Mouse (Mus musculus): ENCODE results near the gene Abhd6. TPM values are rescaled to one million over a fixed set of nuclear protein-coding genes. Genes with fewer than 3 reads are reported as not detected.
"Not testable (repeated sequence)": the region's sequence is repeated elsewhere in the genome, so short reads cannot be mapped to it uniquely, and the experiment has no call there.

Gene Abhd6
- polyA plus RNA-seq, 1 experiment from 2014 or later: 11.9 TPM

DNA sequence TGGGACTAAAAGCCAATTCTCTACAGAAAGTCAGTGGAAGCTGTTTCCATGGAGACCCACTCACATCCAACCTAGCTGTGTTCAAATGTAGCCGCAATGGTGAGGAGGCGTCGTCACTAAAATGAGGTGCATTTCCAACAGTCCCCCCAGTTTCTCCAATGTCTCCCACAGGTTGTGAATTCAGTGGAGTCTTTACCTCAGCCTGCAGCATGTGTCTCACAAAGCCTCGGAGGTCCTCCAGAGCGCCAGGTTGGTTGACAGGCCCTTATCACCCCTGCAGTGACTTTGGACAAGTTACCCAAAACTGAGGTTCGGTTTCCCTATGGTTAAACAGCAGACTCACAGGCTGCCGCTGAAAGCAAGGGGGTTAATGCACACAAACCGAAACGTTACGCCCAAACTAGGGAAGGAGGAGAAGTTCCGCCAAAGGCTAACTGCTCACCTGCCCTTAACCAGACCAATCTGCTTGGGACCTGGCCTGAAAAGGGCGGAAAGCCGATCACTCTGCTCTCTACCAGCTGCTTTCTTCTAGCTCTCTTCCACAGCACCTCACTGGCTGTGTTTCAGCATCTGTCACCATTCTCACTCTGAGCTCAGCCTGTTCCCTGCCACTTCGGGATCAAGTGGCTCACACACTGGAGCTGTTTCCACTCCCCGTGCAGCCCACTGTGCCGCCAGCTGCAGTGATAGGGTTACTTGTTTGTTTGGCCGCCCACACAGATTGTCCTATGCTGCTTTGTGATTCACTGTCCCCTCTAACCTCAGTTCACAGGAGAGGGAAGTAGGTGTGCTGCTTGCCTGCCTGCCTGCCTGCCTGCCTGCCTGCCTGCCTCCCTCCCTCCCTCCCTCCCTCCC lies 1.6 kb upstream of the Abhd6 start:
- H3K9ac ChIP-seq (ENCODE audit: low read depth, low read length): no peak overlapping the region
- no peak for ATAC-seq (replicated peaks; ENCODE audit: low FRiP score)
- H3K4me2 ChIP-seq: peak overlapping the region; percentile 21
- no peak for DNase-seq (ENCODE audit: low spot score)
- H3K27ac ChIP-seq (ENCODE audit: low read depth, low read length): no peak overlapping the region
- no peaks in the 10 kb centered on the region for H3K36me3 ChIP-seq (ENCODE audit: control insufficient read depth, insufficient read depth, low read length)
- H3K4me3 ChIP-seq (ENCODE audit: low read depth, low read length): no peak overlapping the region
- no peaks in the 10 kb centered on the region; the same call in 1 of the 2 replicates for H3K4me1 ChIP-seq (replicated peaks; ENCODE audit: control insufficient read depth, insufficient read depth, low read length)
- WGBS: 21% methylated on average over 17 of the region's 17 CpGs
- peaks cover 28% of the 10 kb centered on the region for H3K27me3 ChIP-seq (replicated peaks; ENCODE audit: control insufficient read depth, insufficient read depth, low read length)
- no peaks in the 10 kb centered on the region for H3K9me3 ChIP-seq (ENCODE audit: control insufficient read depth, low read length)

DNA sequence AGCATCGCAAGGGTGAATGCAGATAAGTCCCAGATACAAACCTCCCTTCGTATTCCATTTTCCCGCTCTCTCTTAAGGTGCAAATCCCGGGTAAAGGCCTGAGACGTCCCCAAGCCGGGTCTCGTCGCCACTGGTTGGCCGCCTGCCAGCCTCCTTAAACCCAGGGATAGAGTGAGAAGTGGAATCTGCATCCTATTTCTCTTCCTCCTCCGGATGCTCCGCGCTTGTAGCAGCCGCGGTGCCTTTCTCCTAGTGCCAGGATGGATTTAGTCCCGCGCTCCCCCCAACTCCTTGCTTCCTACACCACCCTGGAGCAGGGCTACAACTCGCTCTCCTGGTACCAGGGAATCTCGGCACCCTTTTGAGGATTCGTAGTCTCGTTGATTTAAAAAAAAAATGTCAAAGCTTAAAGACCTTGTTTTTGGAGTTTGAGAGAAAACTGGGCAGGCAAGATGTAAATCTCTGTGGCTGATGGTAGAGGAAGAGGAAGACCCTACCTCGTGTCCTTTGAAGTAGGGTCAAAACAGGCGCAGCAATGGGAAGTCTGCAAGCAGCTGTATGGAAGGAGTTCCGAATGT lies 480 bp downstream of the Abhd6 start:
- peak overlapping the region; percentile 56 for H3K4me3 ChIP-seq (ENCODE audit: low read depth, low read length)
- no peaks in the 10 kb centered on the region; the same call in none of the 2 replicates for H3K4me1 ChIP-seq (replicated peaks; ENCODE audit: control insufficient read depth, insufficient read depth, low read length)
- no peaks in the 10 kb centered on the region for H3K36me3 ChIP-seq (ENCODE audit: control insufficient read depth, insufficient read depth, low read length)
- 2% methylated on average over 23 of the region's 23 CpGs for WGBS
- H3K4me2 ChIP-seq: peak overlapping the region; percentile 75
- H3K9ac ChIP-seq (ENCODE audit: low read depth, low read length): peak overlapping the region; percentile 44
- DNase-seq (ENCODE audit: low spot score): peak; percentile 60
- H3K27me3 ChIP-seq (replicated peaks; ENCODE audit: control insufficient read depth, insufficient read depth, low read length): peaks cover 28% of the 10 kb centered on the region
- no peak overlapping the region for H3K27ac ChIP-seq (ENCODE audit: low read depth, low read length)
- H3K9me3 ChIP-seq (ENCODE audit: control insufficient read depth, low read length): no peaks in the 10 kb centered on the region
- ATAC-seq (replicated peaks; ENCODE audit: low FRiP score): no peak

DNA sequence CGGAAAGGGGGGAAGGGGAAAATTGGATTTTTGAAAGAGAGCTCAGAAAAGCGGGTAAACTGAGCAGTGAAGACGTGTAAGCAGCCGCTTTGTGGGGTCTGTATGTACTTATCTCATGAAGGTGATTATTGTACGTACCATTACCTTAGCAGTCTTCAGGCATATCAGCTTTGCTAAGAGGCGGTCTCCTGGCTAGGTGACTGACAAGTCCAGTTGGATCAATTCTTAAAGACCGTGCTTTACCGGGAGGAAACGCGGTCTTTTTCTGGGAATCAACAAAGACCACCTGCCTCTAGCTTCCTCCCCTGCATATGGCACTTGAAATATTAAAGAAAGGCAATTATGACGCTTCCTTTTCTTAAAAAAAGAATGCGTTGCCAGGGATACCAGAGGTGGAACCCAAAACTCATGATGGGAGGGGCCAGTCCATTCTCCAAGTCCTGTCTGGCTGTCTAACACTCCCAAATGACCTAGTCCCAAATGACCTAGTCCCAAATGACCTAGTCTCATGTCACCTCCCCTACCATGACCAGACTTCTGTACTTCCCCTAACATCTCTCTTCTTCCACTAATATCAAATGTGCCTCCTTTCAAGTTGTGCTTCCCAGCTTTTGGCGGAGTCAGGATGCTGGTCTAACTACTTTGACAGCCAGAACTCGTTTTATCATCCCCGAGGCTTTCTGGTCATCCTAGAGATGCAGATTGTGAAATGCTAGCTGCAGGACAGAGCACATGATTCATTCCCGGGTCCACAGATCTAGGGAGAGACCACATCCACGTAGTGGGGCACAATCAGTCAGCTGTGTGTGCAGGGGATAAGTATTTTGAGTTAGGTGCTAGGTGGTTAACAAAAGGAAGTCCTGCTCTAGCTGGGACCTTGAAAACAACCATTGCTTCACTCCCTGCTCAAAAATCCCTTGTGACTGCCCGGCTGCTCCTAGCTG lies 1.3 kb downstream of the Abhd6 start:
- WGBS: 45% methylated on average over 18 of the region's 18 CpGs
- Histone ChIP-seq H3K36me3 (ENCODE audit: control insufficient read depth, insufficient read depth, low read length) (no peaks in the 10 kb centered on the region), H3K27ac (ENCODE audit: low read depth, low read length) (no peak overlapping the region), H3K4me2 (peak overlapping the region; percentile 75), H3K9ac (ENCODE audit: low read depth, low read length) (no peak overlapping the region; the same call in 1 of the 2 replicates), H3K4me1 (replicated peaks; ENCODE audit: control insufficient read depth, insufficient read depth, low read length) (no peaks in the 10 kb centered on the region; the same call in none of the 2 replicates), H3K4me3 (ENCODE audit: low read depth, low read length) (peak overlapping the region; percentile 56), H3K27me3 (replicated peaks; ENCODE audit: control insufficient read depth, insufficient read depth, low read length) (peaks cover 27% of the 10 kb centered on the region), H3K9me3 (ENCODE audit: control insufficient read depth, low read length) (no peaks in the 10 kb centered on the region)
- ATAC-seq (replicated peaks; ENCODE audit: low FRiP score) (no peak), DNase-seq (ENCODE audit: low spot score) (no peak)

DNA sequence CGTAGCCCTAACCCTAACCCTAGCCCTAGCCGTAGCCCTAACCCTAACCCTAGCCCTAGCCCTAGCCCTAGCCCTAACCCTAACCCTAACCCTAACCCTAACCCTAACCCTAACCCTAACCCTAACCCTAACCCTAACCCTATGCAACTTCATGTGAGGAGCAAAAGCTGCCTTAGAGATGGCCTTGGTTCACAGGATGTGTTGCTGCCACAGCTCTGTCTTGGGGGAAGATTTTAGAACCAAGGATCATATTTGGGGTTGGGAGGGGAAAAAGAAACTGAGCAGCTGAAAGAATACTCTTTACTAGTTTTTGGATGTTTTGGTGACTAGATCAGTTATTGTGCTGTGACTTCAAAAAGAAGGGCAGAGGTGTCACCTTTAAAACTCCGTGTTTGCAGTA lies 3.4 kb downstream of the Abhd6 start:
- not testable (repeated sequence) for DNase-seq (ENCODE audit: low spot score); H3K4me3 ChIP-seq (ENCODE audit: low read depth, low read length); H3K27ac ChIP-seq (ENCODE audit: low read depth, low read length); H3K4me1 ChIP-seq (replicated peaks; ENCODE audit: control insufficient read depth, insufficient read depth, low read length); ATAC-seq (replicated peaks; ENCODE audit: low FRiP score); H3K4me2 ChIP-seq; H3K36me3 ChIP-seq (ENCODE audit: control insufficient read depth, insufficient read depth, low read length); H3K9me3 ChIP-seq (ENCODE audit: control insufficient read depth, low read length); H3K9ac ChIP-seq (ENCODE audit: low read depth, low read length)
- H3K27me3 ChIP-seq (replicated peaks; ENCODE audit: control insufficient read depth, insufficient read depth, low read length): peaks cover 20% of the 10 kb centered on the region
- WGBS: 56% methylated on average over 3 of the region's 3 CpGs

DNA sequence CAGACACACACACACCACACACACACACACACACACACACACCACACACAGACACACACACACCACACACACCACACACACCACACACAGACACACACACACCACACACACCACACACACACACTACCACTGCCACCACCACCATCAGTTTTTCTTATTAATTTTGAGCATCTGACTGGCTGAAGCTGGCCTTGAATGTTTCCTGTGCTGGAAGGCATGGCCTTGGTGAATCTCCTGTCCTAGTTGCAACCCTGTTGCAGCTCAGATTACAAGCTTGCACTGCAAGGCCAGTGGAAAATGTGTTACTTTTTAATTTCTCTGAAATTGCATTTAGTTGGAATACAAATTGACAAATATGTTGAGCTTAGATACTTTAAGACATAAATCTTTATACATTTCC lies 4.4 kb downstream of the Abhd6 start:
- Histone ChIP-seq H3K4me1 (replicated peaks; ENCODE audit: control insufficient read depth, insufficient read depth, low read length) (no peaks in the 10 kb centered on the region; the same call in none of the 2 replicates), H3K36me3 (ENCODE audit: control insufficient read depth, insufficient read depth, low read length) (no peaks in the 10 kb centered on the region), H3K9ac (ENCODE audit: low read depth, low read length) (no peak overlapping the region), H3K9me3 (ENCODE audit: control insufficient read depth, low read length) (no peaks in the 10 kb centered on the region), H3K27ac (ENCODE audit: low read depth, low read length) (no peak overlapping the region), H3K4me3 (ENCODE audit: low read depth, low read length) (no peak overlapping the region), H3K27me3 (replicated peaks; ENCODE audit: control insufficient read depth, insufficient read depth, low read length) (peaks cover 12% of the 10 kb centered on the region), H3K4me2 (no peak overlapping the region)
- DNase-seq (ENCODE audit: low spot score) (no peak), ATAC-seq (replicated peaks; ENCODE audit: low FRiP score) (no peak)

DNA sequence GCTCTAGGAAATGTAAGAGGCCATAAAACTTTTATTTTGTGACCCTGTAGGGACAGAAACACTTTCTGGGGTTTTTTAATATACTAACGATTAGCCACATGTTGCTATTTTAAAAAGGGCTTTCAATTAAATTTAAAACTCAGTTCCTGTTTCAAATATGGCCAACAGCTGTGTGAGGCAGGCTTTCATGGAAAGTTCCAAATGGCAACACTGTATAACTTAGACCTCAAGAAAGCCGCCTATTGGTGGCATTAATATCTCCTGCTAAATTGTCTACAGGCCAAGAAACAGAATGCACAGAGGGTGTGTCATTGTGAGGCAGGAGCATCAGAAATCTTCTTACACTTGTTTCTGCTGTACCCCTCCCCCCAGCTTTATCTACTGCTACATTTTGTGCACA lies 4.8 kb downstream of the Abhd6 start:
- H3K9ac ChIP-seq (ENCODE audit: low read depth, low read length): no peak overlapping the region
- peaks cover 8% of the 10 kb centered on the region for H3K27me3 ChIP-seq (replicated peaks; ENCODE audit: control insufficient read depth, insufficient read depth, low read length)
- no peak overlapping the region for H3K27ac ChIP-seq (ENCODE audit: low read depth, low read length)
- DNase-seq (ENCODE audit: low spot score) (no peak), ATAC-seq (replicated peaks; ENCODE audit: low FRiP score) (no peak)
- H3K4me2 ChIP-seq: no peak overlapping the region
- no peaks in the 10 kb centered on the region; the same call in none of the 2 replicates for H3K4me1 ChIP-seq (replicated peaks; ENCODE audit: control insufficient read depth, insufficient read depth, low read length)
- H3K4me3 ChIP-seq (ENCODE audit: low read depth, low read length): no peak overlapping the region
- WGBS: 80% methylated on average over 2 of the region's 2 CpGs
- H3K9me3 ChIP-seq (ENCODE audit: control insufficient read depth, low read length): no peaks in the 10 kb centered on the region
- H3K36me3 ChIP-seq (ENCODE audit: control insufficient read depth, insufficient read depth, low read length): no peaks in the 10 kb centered on the region

DNA sequence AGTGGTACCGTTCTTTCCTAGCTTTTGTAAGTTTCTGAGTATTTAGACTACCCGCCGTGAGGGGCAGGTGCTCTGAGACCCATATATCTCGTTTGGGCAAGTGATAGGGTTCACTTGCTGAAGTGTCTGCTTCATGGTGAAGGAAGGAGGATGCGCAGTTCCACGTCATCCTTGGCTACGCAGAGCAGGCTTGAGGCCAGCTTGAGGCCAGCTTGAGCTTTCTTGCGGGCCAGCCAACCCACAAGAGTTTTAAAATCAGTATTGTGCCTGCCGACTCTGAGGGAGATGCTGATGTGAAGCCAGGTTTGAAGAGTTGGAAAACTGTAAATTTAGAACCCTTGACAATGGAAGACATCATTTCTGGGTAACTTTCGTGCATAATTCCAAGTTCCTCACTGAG lies 5.2 kb downstream of the Abhd6 start:
- DNase-seq (ENCODE audit: low spot score): no peak
- WGBS: 83% methylated on average over 10 of the region's 10 CpGs
- Histone ChIP-seq H3K9ac (ENCODE audit: low read depth, low read length) (no peak overlapping the region), H3K27ac (ENCODE audit: low read depth, low read length) (no peak overlapping the region), H3K27me3 (replicated peaks; ENCODE audit: control insufficient read depth, insufficient read depth, low read length) (peaks cover 3% of the 10 kb centered on the region), H3K4me2 (no peak overlapping the region), H3K9me3 (ENCODE audit: control insufficient read depth, low read length) (no peaks in the 10 kb centered on the region), H3K36me3 (ENCODE audit: control insufficient read depth, insufficient read depth, low read length) (no peaks in the 10 kb centered on the region), H3K4me1 (replicated peaks; ENCODE audit: control insufficient read depth, insufficient read depth, low read length) (no peaks in the 10 kb centered on the region; the same call in none of the 2 replicates), H3K4me3 (ENCODE audit: low read depth, low read length) (no peak overlapping the region)
- ATAC-seq (replicated peaks; ENCODE audit: low FRiP score): no peak

DNA sequence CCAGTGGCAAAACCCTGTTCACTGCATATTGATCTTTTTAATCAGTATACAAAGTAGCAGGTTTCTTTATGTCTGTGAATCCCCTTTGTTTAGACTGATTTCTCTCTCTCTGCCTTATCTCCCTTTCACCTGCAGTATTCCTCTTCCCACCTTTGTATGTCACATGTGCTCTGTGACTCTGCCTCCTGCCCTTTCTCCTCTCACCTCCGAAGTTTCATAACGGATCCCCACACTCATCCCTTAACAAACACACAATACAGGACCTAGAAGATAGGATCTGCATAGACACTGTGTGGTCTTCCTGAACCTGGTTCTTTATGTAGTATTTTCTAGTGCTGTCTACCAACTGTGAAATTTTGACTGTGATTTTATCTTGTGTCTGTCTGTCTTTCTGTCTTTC lies 8.6 kb downstream of the Abhd6 start:
- ATAC-seq (replicated peaks; ENCODE audit: low FRiP score) (no peak), DNase-seq (ENCODE audit: low spot score) (no peak)
- H3K36me3 ChIP-seq (ENCODE audit: control insufficient read depth, insufficient read depth, low read length): no peaks in the 10 kb centered on the region
- 79% methylated on average over 2 of the region's 2 CpGs for WGBS
- H3K27me3 ChIP-seq (replicated peaks; ENCODE audit: control insufficient read depth, insufficient read depth, low read length): no peaks in the 10 kb centered on the region
- no peaks in the 10 kb centered on the region for H3K9me3 ChIP-seq (ENCODE audit: control insufficient read depth, low read length)
- no peak overlapping the region for H3K27ac ChIP-seq (ENCODE audit: low read depth, low read length)
- no peak overlapping the region for H3K4me3 ChIP-seq (ENCODE audit: low read depth, low read length)
- H3K4me1 ChIP-seq (replicated peaks; ENCODE audit: control insufficient read depth, insufficient read depth, low read length): no peaks in the 10 kb centered on the region; the same call in 1 of the 2 replicates
- H3K4me2 ChIP-seq: no peak overlapping the region
- no peak overlapping the region for H3K9ac ChIP-seq (ENCODE audit: low read depth, low read length)
